Mouse (Mus musculus) limb, embryonic 11.5 days (tissue): ENCODE measurements around the gene Tec. TPM values are rescaled to one million over a fixed set of nuclear protein-coding genes. Genes with fewer than 3 reads are reported as not detected.

ENCODE experiments used
- ATAC-seq: fragments of 200-750 bp; cut with Nextera tagmentation; 2 replicates; pipeline ENCODE4 v1.8.0; 2017; ENCODE audit warnings: low read depth; ENCODE audit not compliant: insufficient number of reproducible peaks, low FRiP score, low TSS enrichment
- DNase-seq: peaks from one replicate; pipeline ENCODE4 v3.0.0-alpha.2; 2015; ENCODE audit warnings: low spot score
- H3K27ac ChIP-seq: fragments of 300-500 bp; sonication (generic); replicated peaks from 2 replicates; pipeline ENCODE4 v1.5.1; 2014; ENCODE audit warnings: low read depth, mild to moderate bottlenecking, low read length
- H3K27me3 ChIP-seq: fragments of 300-500 bp; sonication (generic); 2 replicates; pipeline ENCODE4 v1.6.1; 2014; ENCODE audit warnings: mild to moderate bottlenecking, low read length, mixed read lengths; ENCODE audit not compliant: control insufficient read depth, insufficient read depth
- H3K36me3 ChIP-seq: fragments of 300-500 bp; sonication (generic); 2 replicates; pipeline ENCODE4 v1.6.1; 2014; ENCODE audit warnings: mild to moderate bottlenecking, low read length, moderate library complexity, mixed read lengths; ENCODE audit not compliant: control insufficient read depth, insufficient read depth
- H3K4me1 ChIP-seq: fragments of 300-500 bp; sonication (generic); 2 replicates; pipeline ENCODE4 v1.6.1; 2014; ENCODE audit warnings: low read length, mixed read lengths; ENCODE audit not compliant: control insufficient read depth, insufficient read depth
- H3K4me2 ChIP-seq: fragments of 300-500 bp; sonication (generic); 2 replicates; pipeline ENCODE4 v1.6.1; 2014; ENCODE audit warnings: low read depth, mild to moderate bottlenecking, moderate library complexity; ENCODE audit not compliant: severe bottlenecking
- H3K4me3 ChIP-seq: fragments of 300-500 bp; sonication (generic); 2 replicates; pipeline ENCODE4 v1.5.1; 2014; ENCODE audit warnings: low read depth, low read length
- H3K9ac ChIP-seq: fragments of 300-500 bp; sonication (generic); 2 replicates; pipeline ENCODE4 v1.6.1; 2014; ENCODE audit warnings: mild to moderate bottlenecking, low read length
- H3K9me3 ChIP-seq: fragments of 300-500 bp; sonication (generic); 2 replicates; pipeline ENCODE4 v1.6.1; 2016; ENCODE audit warnings: low read length; ENCODE audit not compliant: control insufficient read depth
- WGBS: fragments of 180-500 bp; shearing (Covaris S2); extraction: QIAGEN DNeasy Blood & Tissue Kit; methylation state at CpG from one replicate; pipeline ENCODE4 v1.1.7; 2014; 5-methylcytosine and 5-hydroxymethylcytosine counted together
- polyA plus RNA-seq: library from polyadenylated mRNA; unstranded; fragments of >200 nt; fragmentation: Nextera tagmentation; extraction: Ambion mirVana; gene quantifications from 2 replicates; pipeline ENCODE4 v1.2.1, GENCODE M21; 2014

Tec gene
- polyA plus RNA-seq, 1 experiment from 2014 or later, result 2.3 TPM

DNA sequence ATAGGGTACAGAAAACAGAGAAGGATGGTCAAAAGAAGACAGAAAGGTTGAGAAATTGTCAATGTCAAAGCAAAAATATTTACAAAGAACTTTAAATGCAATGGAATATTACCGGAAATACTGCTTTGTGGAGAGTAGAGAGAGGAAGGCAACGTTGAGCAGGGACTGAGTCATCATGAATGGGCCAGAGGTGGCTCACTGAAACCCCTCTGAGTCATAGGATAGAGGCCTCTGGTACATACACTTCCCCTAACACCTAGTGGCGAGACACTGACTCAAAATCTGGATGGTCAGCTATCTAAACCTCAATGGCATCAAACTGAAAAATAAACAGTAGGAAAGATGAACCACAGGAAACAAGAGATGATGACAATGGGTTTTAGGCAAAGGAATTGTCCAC, 142.9 kb downstream of the Tec start:
- WGBS, result 84% methylated on average over 3 of the region's 3 CpGs
- Histone ChIP-seq H3K27ac (no peak overlapping the region), H3K4me3 (no peak overlapping the region), H3K4me2 (no peak overlapping the region), H3K36me3 (no peaks in the 10 kb centered on the region), H3K27me3 (no peaks in the 10 kb centered on the region), H3K9me3 (no peaks in the 10 kb centered on the region), H3K9ac (no peak overlapping the region), H3K4me1 (no peaks in the 10 kb centered on the region)
- no peak for DNase-seq
- ATAC-seq, result no peak

DNA sequence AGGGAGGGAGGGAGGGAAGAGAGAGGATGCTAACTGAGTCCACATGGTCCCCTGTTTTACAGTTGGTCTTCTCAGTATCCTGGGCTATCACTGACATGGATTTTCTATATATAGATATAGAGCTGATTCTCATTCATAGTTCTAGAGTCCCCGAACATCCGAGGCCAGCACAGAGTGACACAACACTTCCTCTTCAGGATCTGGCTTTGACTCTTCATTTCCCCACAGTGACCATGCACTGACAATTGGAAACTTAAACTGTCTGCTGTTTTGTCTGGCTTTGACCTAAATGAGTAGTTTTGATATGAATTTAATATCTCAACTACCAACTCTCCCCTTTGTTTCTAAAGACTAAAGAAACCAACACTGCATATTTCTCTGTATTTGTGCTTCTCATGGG, 144.9 kb downstream of the Tec start:
- no peaks in the 10 kb centered on the region for H3K27me3 ChIP-seq
- no peak overlapping the region for H3K4me3 ChIP-seq
- no peak overlapping the region for H3K27ac ChIP-seq
- ATAC-seq (no peak), DNase-seq (no peak)
- no peaks in the 10 kb centered on the region for H3K9me3 ChIP-seq
- H3K36me3 ChIP-seq, result no peaks in the 10 kb centered on the region
- no peak overlapping the region for H3K9ac ChIP-seq
- no peaks in the 10 kb centered on the region for H3K4me1 ChIP-seq
- no peak overlapping the region for H3K4me2 ChIP-seq
- 85% methylated on average over 2 of the region's 2 CpGs for WGBS

DNA sequence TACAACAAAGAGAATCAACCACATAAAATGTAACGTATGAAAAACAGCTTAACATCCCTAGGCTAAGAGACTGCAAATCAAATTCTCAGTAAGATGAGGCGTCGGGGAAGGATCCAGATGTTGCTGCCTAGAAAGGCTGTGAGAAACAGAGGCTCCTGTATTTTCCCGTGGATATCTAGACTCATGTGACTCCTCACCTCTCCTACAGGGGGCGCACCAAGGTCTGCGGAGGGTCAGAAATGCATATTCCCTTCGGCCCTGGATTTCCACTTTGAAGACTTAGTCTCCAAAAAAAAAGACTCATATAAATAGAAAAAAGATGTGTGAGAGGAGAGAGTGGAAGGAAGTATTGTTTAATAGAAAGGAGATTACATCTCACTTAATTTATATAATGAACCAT, 147.7 kb downstream of the Tec start:
- Histone ChIP-seq H3K9ac (no peak overlapping the region), H3K27me3 (no peaks in the 10 kb centered on the region), H3K36me3 (no peaks in the 10 kb centered on the region), H3K9me3 (no peaks in the 10 kb centered on the region), H3K27ac (no peak overlapping the region), H3K4me2 (no peak overlapping the region), H3K4me1 (no peaks in the 10 kb centered on the region), H3K4me3 (no peak overlapping the region)
- WGBS, result 55% methylated on average over 7 of the region's 7 CpGs
- ATAC-seq (no peak), DNase-seq (peak; percentile 32)

DNA sequence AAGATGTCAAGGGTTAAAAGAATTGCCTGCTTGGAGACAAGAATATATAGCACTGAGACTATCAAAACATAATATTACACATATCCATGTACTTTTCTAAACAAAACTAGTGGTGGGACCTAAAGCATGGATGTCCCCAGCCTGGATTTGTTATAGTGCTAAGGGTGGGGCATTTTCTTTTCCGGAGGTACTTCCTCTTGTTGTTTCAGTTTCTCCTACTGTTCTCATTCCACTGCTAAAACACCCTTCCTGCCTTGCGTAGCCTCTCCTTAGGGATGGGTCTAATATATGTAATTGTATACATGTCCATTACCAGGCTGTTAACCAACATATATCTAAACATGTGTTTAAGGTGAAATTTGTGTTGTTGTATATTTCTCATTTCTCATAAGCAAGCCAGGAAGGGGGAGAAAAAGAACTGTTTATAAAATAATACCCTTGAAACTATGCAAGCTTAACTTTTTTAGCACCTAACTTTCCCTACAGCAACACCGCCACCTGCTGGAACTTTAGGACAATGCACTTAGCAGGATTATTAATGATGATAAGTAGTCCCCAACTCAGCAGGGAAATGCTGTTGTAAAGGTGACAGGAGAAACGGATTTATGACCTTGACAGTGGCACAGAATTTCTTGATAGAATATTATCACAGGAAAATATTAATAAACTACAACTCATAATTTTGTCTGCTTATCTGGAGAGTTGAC, 157.6 kb downstream of the Tec start:
- no peaks in the 10 kb centered on the region for H3K27me3 ChIP-seq
- ATAC-seq (no peak), DNase-seq (peak; percentile 74)
- no peak overlapping the region for H3K4me3 ChIP-seq
- no peaks in the 10 kb centered on the region for H3K9me3 ChIP-seq
- 33% methylated on average over 4 of the region's 4 CpGs for WGBS
- H3K36me3 ChIP-seq, result no peaks in the 10 kb centered on the region
- H3K4me1 ChIP-seq, result no peaks in the 10 kb centered on the region
- H3K27ac ChIP-seq, result no peak overlapping the region
- H3K4me2 ChIP-seq, result no peak overlapping the region
- no peak overlapping the region for H3K9ac ChIP-seq

DNA sequence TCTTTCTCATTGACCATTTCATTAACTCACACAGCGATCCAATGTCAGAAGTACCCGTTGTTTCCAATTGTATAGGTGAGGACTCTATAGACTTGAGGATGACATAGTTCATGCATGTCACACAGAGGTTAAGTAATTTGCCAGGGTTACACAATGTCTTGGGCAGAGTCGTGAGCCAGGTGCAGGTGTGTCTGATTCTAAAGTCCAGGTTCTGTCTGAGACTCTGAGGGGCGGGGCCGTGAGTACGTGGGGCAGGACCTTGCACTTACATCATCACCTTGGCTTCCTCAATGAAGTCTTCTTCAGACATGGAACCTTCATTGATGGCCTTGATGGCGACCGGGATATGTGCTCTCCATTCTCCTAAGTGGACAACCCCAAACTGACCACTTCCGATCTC, 158.3 kb downstream of the Tec start:
- H3K9ac ChIP-seq, result no peak overlapping the region
- H3K9me3 ChIP-seq, result no peaks in the 10 kb centered on the region; the same call in 1 of the 2 replicates
- no peaks in the 10 kb centered on the region for H3K36me3 ChIP-seq
- H3K27me3 ChIP-seq, result no peaks in the 10 kb centered on the region
- H3K27ac ChIP-seq, result no peak overlapping the region
- no peaks in the 10 kb centered on the region for H3K4me1 ChIP-seq
- WGBS, result 93% methylated on average over 9 of the region's 9 CpGs
- H3K4me3 ChIP-seq, result no peak overlapping the region
- no peak for ATAC-seq
- no peak for DNase-seq
- no peak overlapping the region for H3K4me2 ChIP-seq

DNA sequence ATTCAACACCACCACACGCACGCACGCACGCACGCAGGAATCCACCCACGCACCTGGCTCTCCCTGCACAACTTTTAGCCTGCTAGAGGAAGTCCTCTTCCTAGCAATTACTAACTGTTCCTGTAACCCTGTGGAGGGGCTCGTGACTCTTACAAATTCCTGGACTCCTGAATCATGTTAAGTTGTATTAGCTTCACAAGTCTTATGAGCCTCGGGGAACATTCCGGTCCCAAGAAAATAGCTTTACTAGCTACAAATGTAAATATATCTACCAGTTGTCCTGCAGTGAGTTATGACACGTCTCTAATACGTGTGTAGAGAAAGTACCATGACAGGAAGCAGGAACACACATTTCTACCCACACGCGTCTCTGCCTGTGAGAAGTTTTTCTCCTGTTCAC, 158.8 kb downstream of the Tec start:
- Histone ChIP-seq H3K27me3 (no peaks in the 10 kb centered on the region), H3K9ac (no peak overlapping the region), H3K4me3 (no peak overlapping the region), H3K36me3 (no peaks in the 10 kb centered on the region), H3K27ac (no peak overlapping the region), H3K4me1 (no peaks in the 10 kb centered on the region), H3K4me2 (no peak overlapping the region), H3K9me3 (no peaks in the 10 kb centered on the region; the same call in 1 of the 2 replicates)
- 87% methylated on average over 13 of the region's 13 CpGs for WGBS
- DNase-seq (no peak), ATAC-seq (no peak)

DNA sequence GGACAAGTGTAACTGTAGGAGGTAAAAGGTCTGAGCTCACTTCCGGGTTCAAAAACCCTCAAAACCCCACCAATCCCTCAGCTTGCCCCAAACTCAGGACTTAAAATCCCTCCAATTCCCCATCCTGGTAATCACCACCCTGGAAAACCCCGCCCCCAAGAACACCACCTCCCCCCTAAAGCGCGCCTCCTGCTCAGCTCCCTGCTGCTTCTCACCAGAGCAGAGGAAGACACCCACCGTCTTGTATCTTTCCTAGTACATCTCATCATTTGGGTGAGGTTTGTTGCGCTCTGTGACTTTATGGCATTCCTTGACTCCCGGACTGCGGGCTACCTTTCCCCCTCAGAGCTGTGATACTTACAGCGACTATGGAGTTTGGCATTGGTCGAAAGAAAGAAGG, 161.6 kb downstream of the Tec start:
- DNase-seq (no peak), ATAC-seq (no peak)
- no peak overlapping the region for H3K4me2 ChIP-seq
- no peaks in the 10 kb centered on the region for H3K4me1 ChIP-seq
- no peak overlapping the region for H3K27ac ChIP-seq
- no peaks in the 10 kb centered on the region for H3K27me3 ChIP-seq
- H3K4me3 ChIP-seq, result no peak overlapping the region
- H3K9me3 ChIP-seq, result no peaks in the 10 kb centered on the region; the same call in 1 of the 2 replicates
- H3K36me3 ChIP-seq, result no peaks in the 10 kb centered on the region
- 61% methylated on average over 10 of the region's 10 CpGs for WGBS
- no peak overlapping the region for H3K9ac ChIP-seq

DNA sequence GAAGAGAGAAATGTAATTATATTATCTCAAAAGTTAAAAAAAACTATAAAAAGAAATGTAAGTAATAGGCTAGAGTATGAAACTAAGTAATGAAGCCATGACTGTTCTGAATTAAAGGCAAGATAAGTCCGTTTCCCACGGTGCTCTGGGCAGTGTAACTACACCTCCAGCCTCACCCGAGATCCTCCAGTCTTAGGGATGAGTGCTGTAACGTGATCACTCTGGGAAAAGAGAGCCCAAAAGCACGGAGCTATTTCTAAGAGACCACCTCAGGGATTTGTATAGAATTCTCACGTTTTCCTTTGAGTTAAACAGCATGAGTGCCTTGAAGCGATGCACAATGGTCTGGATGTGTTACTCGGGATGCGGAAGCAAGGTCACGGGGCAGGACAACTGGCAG, 162.2 kb downstream of the Tec start:
- Histone ChIP-seq H3K4me3 (no peak overlapping the region), H3K4me2 (no peak overlapping the region), H3K9ac (no peak overlapping the region), H3K4me1 (no peaks in the 10 kb centered on the region), H3K27ac (no peak overlapping the region), H3K9me3 (no peaks in the 10 kb centered on the region; the same call in 1 of the 2 replicates), H3K27me3 (no peaks in the 10 kb centered on the region), H3K36me3 (no peaks in the 10 kb centered on the region)
- DNase-seq (no peak), ATAC-seq (no peak)
- 51% methylated on average over 10 of the region's 10 CpGs for WGBS
